Mouse (Mus musculus): Measurements from ENCODE around the gene Tmem106a. TPM values are rescaled to one million over a fixed set of nuclear protein-coding genes. Genes with fewer than 3 reads are reported as not detected.

Gene Tmem106a
- total RNA-seq, 4 experiments from 2014 or later = 0.61 to 1.8 (median 1.0) TPM

DNA sequence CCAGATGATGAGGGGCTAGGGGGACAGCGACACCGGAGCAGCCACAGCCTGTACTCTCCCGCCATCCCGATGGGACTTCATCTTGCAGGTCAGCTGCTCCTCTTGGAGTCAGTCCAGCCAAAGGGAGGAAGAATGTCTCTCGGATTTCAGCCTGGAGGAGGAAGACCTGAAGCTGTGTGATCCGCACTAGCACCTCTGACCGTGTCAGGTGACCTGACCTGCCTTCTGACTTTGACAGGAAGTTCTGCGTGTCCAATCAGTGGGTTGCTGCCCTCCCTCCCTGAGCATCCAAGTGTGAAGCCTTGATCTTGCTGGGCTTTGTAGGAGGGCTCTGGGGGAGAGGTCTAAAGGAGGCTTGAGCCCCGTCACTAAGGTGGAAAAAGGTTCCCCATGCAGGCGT, 53.6 kb downstream of the Tmem106a start:
- no peak for DNase-seq (ENCODE audit: low spot score in 2 of 2)

DNA sequence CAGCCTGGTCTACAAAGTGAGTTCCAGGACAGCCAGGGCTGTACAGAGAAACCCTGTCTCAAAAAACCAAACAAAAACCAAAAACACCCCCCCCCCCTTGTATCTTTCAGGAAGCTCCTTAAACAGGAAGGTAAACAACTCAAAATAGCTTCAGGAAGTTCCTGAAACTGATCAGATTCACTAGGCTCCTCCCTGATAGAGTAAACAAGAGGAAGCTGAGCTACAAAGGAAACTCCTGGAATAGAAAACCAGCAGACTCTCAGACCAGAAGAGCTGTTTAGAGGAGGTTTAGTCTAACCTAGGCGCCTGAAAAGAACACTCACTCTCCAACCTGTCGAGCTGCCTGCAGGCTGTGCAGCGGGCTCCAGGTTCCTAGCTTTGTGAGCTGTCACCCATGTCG, 57.7 kb downstream of the Tmem106a start:
- DNase-seq (ENCODE audit: low spot score in 2 of 2) = no peak

DNA sequence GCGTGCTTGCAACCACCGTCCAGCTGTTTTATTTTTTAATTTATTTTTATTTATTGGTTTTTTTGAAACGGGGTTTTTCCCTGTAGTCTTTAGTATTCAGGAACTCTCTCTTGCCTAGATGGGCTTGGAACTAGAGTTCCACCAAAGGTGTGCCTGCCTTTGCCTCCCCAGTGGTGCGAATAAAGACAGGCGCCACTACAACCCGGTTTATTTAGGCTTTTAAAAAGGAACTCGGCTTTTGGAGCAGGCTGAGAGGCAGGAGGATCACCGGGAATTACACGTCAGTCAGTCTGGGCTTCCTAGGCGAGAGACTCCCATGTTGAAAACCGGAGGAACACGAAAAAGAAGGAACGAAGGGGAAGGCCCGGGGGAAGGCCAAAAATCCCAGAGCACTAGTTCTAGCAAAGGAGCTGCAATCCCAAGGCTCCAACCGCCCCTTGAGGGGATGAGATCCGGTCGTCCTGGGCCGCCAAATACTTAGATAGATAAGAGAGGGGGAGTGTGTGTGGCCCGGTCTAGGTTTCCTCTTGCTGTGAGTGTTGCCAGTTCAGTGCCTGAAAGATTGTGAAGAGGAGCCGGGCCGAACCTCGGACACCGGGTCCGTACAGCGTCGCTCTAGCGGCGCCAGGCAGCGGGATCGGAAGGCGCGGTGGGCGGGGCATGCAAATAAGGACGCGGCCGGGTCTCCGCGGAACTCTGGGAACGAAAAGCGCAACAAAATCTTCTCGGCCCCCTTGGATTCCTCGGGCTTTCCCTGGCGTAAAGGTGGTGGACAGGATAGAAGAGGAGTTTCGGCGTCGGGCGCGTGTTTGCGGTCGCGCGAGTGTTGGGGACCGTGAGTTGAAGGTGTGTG, 59.0 kb downstream of the Tmem106a start:
- DNase-seq (ENCODE audit: low spot score in 2 of 2) = peak; percentile 58 to 78

Other genes with a start within 250 kb of the Tmem106a start
- gene G6pc, start 214.7 kb upstream of the Tmem106a start, total RNA-seq (2022) = under 1 TPM in 1 of 4 experiments, not detected in 3; 0.16 TPM
- gene Aarsd1, start 164.6 kb upstream of the Tmem106a start, total RNA-seq (2022) = 10 to 100 TPM; 17.4 to 25.9 (median 25.2) TPM
- 10 to 100 TPM in 2 of 4 experiments, 1 to 10 TPM in 2; 4.4 to 13.0 (median 8.2) TPM for gene Gm27029, start 157.4 kb upstream of the Tmem106a start, total RNA-seq (2022)
- gene Rundc1, start 157.2 kb upstream of the Tmem106a start, total RNA-seq (2022) = 1 to 10 TPM; 7.7 to 8.5 (median 7.9) TPM
- gene Ptges3l, start 156.9 kb upstream of the Tmem106a start, total RNA-seq (2022) = 10 to 100 TPM; 82.1 to 86.1 (median 84.0) TPM
- 10 to 100 TPM; 20.8 to 47.8 (median 31.7) TPM for gene Rpl27, start 139.9 kb upstream of the Tmem106a start, total RNA-seq (2022)
- gene Ifi35, start 133.8 kb upstream of the Tmem106a start, total RNA-seq (2022) = 1 to 10 TPM; 7.4 to 9.7 (median 8.7) TPM
- 1 to 10 TPM; 2.4 to 3.9 (median 3.5) TPM for gene Rnd2, start 117.2 kb upstream of the Tmem106a start, total RNA-seq (2022)
- 10 to 100 TPM in 2 of 4 experiments, 1 to 10 TPM in 2; 7.9 to 14.0 (median 9.8) TPM for gene Vat1, start 116.0 kb upstream of the Tmem106a start, total RNA-seq (2022)
- under 1 TPM in 2 of 4 experiments, not detected in 2; 0.07 to 0.11 TPM for gene Brca1, start 30.3 kb upstream of the Tmem106a start, total RNA-seq (2022)
- 10 to 100 TPM; 61.4 to 66.8 (median 65.4) TPM for gene Nbr1, start 30.1 kb upstream of the Tmem106a start, total RNA-seq (2022)
- gene Gm11634, start 17.0 kb downstream of the Tmem106a start, total RNA-seq (2022) = not detected
- gene Rdm1, start 45.0 kb downstream of the Tmem106a start, total RNA-seq (2022) = 10 to 100 TPM; 29.7 to 40.5 (median 33.7) TPM
- gene Arl4d, start 83.3 kb downstream of the Tmem106a start, total RNA-seq (2022) = 10 to 100 TPM in 1 of 4 experiments, 1 to 10 TPM in 3; 4.6 to 10.2 (median 5.7) TPM
- gene Dhx8, start 150.7 kb downstream of the Tmem106a start, total RNA-seq (2022) = 10 to 100 TPM; 12.3 to 15.0 (median 13.6) TPM
- 1 to 10 TPM; 1.1 to 1.9 (median 1.5) TPM for gene Etv4, start 203.1 kb downstream of the Tmem106a start, total RNA-seq (2022)

Data from gastrocnemius, adult 8-10 months (tissue).